Mouse (Mus musculus) gastrocnemius, postnatal 25 days (tissue): ENCODE measurements at regions not wholly inside any gene's neighbourhood (a gene's known extent, or its start where the extent isn't known, plus 50 kb on each side); places are given as distances from the start of the nearest gene placed in this dataset.
"Not testable (repeated sequence)": the region's sequence is repeated elsewhere in the genome, so short reads cannot be mapped to it uniquely, and the experiment has no call there.

ENCODE experiments used
- DNase-seq: peaks from one replicate; pipeline ENCODE4 v3.0.0; 2022

DNA sequence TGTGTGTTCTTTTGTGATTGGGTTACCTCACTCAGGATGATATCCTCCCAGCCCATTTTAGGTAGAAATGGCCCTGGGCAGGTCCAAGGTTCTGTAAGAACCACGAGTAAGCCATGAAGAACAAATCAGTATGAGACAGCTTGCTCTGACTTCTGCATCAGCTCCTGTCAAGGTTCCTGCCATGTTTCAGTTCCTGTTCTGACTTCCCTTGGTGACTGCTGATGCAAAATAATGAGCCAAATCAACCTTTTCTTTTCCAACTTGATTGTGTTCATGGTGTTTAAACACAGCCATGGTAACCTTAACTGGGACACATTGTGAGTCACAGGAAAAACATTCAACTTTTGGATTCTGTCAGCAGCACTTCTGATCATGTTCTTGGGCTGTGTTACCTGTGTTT is 667.4 kb upstream of the Igfbp7 start:
- DNase-seq: no peak

DNA sequence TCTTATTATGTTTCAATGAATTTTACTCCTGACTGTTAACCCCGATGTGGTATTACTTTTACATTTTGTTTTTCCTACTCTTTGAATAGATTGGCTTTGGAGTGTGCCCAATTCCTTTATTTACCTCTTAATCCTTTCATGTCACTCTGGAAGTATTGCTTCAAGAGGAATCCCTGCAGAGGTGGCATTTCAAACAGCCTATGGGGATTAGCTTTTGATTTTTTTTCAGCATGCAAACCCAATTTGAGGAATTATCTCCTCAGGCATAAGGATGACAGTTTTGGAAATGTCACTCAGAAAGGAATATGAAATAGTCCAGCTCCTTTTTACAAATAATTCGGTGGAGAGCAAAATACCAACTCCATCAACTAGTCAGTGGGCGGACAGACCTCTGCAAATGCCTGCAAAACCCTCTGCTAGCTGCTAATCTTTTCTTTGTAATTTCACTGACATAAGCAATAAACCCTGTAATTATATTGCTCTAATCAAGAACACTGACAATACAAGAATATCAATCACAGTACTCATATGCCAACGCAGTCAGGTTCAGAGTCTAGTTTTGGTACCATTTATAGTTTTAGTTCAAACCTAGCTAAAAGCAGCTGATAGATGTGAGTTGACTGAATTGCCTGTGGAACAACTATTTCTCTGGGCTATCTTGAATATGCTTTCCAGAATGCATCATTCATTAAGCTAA is 624.9 kb upstream of the Igfbp7 start:
- no peak for DNase-seq

DNA sequence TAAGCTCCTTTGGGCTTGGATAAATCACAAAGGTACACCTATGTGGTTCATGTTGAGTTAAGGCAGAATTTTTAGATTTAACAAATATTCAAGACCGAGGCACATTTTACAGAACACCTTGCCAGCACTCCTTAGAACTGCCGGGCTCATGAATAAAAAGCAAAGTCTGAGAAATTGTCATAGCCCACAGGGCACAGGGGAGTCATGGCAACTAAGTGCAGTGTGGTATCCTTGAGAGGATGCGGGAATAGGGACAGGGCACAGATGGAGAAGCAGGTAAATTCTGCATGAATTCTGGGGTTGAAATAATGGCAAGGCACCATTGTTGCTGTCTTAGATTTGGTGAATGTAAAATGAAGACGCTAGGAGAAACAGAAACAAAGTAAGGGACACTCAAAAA is 609.7 kb upstream of the Igfbp7 start:
- DNase-seq: no peak

DNA sequence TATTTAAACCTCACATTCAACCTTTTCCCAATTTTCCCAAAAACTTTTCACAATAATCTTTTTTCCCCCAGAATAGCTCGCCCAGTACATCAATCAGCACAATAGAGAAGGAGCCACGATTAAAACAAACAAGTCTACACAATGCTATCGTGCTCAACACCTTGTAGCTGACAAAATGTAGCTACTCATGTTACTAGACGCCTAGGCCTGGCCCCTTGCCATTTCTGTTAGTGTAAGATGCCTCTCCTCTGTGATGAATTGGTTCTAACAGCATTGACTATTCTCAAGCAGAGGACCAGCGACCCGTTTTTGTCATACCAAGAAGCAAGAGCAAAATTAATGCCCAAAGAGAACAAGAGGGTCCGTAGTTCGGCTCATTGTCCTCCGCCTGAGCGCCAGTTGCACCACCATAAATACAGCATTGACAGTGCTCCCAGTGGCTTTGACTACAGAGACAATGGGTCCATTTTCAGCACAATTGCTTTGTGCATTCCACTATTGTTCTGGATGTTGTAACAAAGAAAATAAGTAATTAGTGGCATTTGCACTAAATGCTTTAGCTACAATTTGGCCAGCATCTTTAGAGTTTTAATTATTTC is 578.7 kb upstream of the Igfbp7 start:
- DNase-seq: no peak

DNA sequence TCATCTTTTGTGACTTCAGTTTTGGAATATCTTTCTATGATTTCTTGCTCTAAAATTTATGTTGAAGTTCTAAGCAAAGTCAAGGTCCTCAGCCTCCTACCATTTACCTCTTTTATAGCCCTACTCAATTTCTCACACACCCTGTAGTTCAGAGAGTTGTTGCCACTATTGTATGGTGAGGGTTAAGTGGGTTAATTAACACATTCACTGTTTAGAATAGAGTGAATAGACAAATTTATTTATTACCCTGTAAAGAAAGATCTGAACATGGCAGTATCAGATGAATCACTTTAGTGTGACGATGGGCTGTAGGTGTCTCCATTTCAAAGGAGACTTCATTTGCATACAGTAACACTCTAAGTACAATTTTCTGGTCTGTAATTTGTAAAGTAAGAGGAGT is 577.4 kb upstream of the Igfbp7 start:
- DNase-seq: no peak

DNA sequence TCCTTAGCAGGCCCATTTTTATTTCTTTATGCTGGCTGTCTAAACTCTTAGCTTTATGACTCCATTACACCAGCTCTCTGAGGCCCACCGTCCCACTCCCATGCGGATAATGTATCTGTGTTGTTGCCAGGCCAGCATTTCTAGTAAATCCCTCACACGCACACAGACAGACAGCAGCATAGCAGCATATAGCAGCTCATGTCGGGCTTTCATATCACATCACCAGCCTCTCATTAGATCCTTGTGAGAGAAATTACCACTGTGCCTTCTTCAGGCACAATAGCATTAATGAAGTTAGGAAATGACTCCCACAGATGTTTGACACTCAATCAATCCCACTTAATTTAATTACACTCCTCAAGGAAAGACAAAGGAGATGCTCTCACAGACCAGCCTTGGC is 532.2 kb upstream of the Igfbp7 start:
- DNase-seq: not testable (repeated sequence)

DNA sequence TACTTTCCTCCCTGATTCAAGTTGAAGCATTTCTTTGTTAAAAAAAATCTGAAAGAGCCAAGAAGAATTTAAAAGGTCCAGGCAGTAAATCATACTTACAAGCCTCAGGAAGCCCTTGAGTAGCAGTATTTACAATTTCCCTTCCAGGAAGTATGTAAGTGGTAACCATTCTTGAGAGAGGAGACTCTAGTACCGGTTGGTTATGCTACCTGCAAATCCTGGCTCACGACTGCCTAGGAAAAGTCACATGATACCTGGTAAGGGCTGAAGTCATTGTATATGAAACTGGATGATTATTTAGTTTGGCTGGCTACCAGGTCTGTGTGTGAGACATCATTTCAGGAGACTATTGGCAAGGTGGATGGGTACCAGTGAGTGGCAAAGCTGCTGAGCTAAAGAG is 524.0 kb upstream of the Igfbp7 start:
- DNase-seq: no peak

DNA sequence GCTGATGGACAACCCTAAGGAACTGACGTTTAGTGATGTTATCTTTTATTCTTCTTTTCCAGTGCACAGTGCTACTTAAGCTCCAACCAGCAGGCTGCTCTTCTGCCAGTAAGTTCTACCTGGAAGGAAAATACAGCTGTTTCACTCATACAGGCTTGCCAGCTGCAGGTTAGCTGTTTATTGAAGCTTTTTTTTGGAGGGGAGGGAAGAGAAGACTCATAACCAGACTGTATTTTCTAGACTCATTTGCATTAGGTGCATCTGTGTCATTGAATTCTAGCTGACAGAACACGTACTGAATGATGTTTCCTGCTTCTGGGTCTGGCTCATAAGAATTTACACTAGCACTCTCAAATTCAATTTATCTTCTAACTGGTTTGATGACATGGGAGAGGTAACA is 513.3 kb upstream of the Igfbp7 start:
- DNase-seq: no peak

DNA sequence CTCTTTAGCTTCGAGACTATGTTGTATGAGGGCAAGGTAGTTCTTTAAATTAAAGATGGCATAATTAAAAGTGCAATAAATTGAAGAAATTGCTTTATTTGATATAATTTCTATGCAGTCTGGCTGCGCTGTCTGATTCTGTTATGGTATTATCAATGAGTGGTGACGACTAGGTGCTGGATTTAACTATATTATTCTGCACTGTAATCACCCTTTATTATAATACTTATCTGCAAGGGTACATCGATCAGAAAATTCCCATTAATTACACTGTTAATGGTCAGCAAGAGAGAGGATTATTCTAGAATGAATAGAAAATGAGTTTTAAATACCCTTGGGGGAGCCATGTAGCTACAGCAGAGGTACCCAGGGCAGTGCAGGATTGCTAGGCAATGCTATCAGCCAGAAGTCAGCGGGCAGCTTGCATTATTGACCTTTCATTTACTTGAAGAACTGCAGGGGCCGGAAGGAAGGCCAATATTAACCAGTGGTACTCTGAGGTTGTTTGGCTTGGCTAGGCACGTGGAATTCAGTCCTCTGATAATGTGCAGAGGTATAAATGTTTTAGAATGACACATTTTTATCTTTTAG is 509.3 kb upstream of the Igfbp7 start:
- DNase-seq: no peak

DNA sequence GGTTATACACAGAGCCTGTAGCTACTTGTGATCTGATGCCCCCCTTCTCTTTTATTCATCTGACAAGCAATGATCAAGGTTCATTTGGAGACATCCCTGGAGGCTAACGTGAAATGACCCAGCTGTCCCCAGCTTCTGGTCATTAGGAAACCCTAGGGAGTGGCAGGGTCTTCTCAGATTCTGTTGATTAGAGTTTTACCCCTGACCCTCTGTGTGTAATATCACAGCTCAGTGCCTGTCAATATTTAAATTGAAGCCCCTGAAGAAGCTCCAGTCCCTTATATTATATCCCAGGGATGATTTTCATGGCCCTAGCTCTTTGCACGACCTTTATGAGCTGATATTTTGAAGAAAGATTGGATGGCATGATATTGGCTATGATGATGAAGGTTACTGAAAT is 508.5 kb upstream of the Igfbp7 start:
- DNase-seq: no peak

DNA sequence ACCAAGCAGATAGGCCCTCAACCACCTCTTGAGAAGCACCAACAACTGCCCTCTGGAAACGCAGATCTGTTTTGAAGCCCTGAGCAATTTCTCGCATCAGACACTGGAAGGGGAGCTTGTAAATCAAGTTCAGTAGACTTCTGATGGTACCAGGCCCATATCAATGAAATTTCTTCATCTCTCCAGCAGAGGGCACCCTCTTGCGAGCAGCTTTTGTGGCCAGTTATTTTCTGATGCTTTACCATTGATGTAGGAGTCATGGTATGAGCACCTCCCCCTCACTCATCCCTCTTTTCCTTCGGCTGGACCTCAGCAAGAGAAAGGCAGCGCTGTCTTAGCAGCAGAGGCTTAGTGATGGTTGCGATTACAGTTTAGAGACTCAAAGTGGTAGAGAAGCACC is 501.4 kb upstream of the Igfbp7 start:
- no peak for DNase-seq

DNA sequence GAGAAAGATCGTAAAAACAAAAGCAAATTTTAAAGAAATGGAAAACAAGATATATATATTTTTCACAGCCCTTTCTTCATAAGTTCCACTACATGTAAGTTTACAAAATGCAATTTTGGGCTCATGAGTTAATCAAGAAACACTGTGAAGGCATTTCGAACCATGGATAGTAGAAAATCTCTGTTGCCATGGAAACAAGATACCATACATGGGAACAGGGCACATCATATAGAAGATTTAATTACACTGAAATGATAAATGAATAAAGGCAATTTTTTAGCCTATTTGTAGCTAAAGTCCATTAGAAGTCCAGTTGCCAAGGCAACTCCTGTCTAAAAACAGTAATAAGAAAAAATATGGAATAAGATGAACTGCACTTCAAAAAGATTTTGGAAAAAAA is 484.2 kb upstream of the Igfbp7 start:
- not testable (repeated sequence) for DNase-seq

DNA sequence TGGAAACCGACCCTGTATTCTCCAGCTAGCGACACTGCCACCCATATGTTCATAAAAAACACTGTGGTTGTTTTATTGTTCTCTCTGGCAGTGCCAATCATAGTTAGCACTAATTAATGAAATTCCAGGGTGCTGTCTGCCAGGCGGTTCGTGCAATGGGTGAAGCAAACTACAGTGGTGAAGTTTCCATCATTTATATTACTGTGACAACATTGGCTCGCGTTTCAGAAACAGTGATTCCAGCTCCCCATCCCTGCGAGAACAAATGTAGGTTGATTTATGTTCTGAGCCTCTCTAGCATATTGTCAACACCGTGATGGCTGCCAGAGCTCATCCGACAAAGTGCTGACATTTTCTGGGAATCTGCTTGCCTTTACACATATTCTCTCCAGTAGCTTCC is 480.7 kb upstream of the Igfbp7 start:
- DNase-seq: no peak

DNA sequence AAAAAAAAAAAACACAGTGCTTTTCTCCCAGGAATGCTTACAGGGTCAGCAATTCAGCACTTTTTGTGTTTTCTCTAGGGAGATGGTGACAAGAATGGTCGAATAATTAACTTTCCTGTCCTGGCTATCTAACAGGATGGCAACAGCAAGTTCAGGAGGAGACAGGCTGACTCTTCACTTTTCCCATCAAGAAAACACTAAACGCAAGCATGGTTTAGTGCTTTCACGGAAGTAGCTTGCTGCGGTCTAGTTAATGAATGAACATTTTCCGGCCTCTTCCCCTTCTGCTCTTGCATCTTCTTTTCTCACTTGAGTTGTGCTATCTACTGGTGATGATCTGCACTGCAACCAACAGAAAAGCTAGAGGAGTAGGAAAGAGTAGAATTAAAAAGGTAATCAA is 463.6 kb upstream of the Igfbp7 start:
- DNase-seq: no peak

DNA sequence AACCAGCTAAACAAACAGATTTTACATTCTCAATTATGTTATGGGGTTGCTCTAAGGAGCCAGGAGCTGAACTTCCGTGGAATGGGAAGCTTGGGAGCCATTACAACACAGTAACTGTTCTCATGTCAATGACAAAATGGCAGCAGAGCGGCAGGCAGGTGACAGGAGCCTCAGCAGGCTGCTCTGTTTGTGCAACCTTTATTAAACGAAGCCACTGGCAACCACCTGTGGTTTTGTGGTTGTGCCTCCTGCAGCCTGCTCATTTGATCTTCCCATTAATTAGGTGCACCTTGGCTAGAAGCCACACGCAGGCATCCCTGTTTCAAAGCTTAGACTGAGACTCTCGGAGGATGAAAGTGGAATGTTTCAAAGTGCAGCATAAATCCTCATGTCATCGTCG is 457.5 kb upstream of the Igfbp7 start:
- no peak for DNase-seq

DNA sequence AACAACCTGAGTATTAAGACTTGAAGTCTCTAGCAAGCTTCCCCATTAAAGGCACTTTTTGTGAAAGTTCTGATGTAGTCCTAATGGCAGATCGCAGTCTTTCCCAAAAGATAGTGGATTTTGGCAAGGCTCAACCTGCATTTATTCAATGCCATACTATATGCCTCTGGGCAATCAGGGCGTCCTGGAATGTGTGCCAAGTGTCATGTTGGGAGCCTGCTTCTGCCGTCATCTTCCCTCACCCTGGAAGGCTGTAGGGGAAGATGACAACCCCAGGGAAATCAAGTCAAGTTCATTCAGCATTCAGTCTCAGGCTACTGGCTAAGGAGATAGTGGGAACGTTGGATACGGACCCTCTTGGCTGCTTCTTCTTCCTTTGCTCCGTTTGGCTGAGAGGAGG is 447.4 kb upstream of the Igfbp7 start:
- DNase-seq: no peak

DNA sequence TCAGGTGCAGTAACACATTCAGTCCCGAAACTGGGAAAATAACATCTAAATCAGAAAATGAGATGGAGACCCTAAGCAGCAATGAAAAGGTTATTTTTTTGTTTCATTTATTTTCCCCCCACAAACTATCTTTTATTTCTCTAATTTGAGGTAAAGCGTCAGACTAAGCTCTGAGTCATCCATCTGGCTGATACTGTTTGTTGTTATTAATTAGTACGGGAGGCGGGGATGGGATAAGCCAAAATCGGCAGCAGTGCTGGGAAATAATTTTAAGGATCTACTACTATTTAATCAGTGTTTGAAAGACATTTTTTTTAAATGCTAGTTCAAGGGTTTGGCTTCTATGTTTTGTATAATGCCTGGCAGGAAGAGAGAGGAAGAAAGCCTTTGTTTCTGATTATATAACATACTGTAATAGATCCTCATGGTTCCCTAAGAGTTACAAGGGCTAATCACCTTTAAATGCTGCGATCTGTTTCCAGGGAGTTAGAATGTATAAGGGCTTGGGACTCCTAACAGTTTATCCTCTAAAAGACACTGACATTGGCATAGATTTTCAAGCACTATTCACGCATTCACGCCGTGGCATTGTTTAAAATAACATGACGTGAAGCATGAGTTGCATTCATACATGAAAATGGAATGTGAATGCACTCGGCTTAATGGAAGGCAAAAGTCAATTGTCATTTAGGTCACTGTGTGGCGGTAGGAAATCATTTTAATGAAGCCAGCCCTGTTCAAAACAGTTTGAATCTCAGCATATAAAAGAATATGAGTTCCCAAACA is 446.4 kb upstream of the Igfbp7 start:
- no peak for DNase-seq

DNA sequence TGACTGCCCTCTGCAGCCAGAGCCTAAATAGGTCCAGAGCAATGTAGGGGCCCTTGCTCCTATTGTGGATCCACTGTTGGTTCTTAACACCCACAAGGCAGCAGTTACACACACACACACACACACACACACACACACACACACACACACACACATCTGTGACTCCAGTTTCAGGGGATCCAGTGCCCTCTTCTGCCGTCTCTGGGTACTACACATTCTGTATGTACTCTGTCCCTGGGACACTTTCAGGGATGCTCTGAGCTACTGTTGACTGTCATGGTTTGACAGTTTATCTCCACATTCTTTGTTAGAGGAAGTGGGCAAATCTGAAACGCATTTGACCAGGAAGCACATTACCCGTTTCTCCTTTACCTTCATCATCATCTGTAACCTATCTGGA is 443.8 kb upstream of the Igfbp7 start:
- no peak for DNase-seq

DNA sequence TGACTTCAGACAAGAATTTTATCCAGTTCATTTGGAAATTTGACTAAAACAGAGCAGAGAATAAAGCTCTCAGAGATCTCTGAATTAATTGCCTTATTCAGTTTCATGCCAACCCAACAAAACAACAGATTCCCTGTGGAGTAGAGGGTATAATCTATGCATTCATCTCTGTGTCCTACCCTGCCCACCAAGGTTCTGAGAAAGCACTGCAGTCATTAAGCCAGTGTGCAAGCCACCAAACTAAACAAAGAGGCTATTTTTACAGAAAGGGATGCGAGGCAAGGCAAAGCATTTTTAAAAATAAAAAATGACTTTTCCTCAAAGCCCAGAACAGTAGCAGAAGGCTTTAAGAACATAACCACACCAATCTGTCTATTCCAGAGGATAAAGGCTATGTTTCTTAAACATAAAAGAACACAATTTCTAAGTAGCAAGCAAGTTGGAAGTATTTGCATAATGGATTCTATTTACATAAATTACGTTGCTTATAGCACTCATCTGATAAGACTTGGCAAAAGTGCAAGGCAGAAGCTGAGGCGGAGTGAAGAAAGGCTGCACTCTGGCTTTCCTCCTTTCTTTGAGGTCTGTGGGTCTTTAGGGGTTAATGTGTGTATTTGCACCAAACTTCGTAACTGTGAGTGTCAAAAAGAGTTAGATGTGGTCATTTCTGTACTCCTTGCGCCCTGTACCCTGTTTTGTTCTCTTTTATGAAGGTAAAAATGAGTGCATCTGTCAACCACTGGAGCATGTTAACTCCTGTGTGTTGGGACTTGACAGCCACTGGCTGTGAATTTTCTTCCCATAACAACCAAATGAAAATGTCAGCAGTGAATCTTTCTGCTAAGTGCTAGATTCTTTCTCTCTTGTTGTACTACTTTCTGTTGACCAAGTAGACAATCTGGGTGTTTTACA is 430.6 kb upstream of the Igfbp7 start:
- no peak for DNase-seq

DNA sequence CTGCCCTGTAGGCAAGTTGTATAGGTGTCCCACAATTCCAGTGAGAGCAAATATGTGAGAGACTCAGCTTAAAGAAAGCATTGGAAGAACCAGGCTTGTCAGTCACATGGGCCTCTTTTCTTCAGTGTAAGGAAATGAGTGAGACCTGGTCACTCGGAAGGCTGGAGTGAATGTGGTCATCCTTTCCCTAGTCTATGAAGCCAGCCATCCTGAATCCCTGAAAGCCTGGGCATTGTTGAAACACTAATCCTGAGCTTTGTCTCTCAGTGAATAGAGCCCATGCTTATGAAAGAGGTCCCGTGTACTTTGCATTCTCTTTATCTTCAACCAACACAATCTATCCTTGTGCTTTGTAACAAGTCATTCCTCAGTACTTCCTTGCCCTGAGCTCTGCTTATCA is 420.1 kb upstream of the Igfbp7 start:
- no peak for DNase-seq

DNA sequence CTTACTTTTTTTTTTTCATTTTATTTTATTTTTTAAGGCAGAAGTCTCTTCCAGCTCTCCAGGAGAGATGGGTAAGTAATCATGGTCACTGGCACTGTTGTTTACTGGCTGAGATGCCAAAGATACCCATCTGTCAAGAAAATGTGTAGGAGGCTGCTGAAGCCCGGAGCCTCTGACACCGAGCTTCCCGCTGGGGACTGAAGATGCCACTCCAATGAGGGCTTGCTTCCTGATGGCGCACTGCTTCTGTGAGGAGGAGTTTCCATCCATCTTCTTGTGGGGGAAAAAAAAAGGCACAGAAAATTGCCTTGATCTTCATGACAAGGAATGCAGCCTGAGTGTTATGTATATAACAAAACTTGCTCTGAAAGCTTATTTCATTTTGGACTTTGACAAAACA is 418.2 kb upstream of the Igfbp7 start:
- DNase-seq: no peak

DNA sequence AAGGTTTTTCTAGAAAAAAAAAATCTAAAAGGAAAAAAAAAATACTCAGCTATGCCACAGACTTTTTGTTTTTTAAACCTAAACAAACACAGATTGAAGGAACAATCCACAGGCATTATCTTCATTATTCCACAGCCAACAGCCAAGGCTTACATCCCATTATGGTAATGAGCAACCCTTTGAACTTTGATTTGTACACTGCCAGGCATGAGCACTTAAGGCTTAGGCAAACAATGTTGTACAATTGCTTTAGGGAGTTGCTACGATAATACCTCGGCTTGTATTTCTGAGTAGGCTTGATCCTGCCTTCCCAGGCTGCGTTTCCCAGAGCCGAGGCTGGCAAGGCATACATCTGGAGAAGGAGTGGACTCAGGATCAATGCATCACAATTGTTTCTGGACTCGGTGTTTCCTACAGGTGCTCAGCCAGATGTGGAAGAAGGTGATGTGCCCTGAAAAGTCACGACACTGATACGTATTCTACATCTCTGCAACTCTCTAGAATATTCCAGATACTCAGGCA is 409.0 kb upstream of the Igfbp7 start:
- DNase-seq: no peak
